29 mouse cellular contexts compared by ENCODE assay signal in genomic region chr9:72418443-72418842, GRCm38 (mm10). TPM values are rescaled to one million over a fixed set of nuclear protein-coding genes. Genes with fewer than 3 reads are reported as not detected.
A peak's percentile ranks its signal among the peaks of the same experiment; 100 is the strongest.
DNase-seq lines count a peak whose midpoint lies in the region; ATAC-seq lines count a peak whose summit lies in the region.
"Had no signal": no experiment of that assay in that cellular context is flagged by ENCODE, and none has a peak within 500 bp of the region (broad histone marks: within the 10 kb centered on the region; RNA-seq: fewer than 3 reads in every experiment).

No protein-coding gene starts in this region.

- H3K4me1 ChIP-seq in liver, embryonic 12.5 days: peaks cover 44% of the 10 kb centered on the region
- H3K4me1 ChIP-seq in liver, embryonic 15.5 days (replicated peaks): peaks cover 47% of the 10 kb centered on the region

- peak; percentile 43; the same call in 1 of the 2 replicates for ATAC-seq in liver, embryonic 12.5 days
- ATAC-seq in liver, embryonic 15.5 days (ENCODE audit: insufficient read depth): peak; percentile 36; the same call in 1 of the 2 replicates
- ATAC-seq: activated CD4-positive, CD25-positive, alpha-beta regulatory T cell, adult 4 months; CD4-positive, CD25-positive, alpha-beta regulatory T cell, adult 4 months; forebrain, embryonic 14.5 days; Patski had no signal

- peak overlapping the region; percentile 32; the same call in 1 of the 2 replicates for H3K27ac ChIP-seq in liver, embryonic 12.5 days
- H3K27ac ChIP-seq in liver, embryonic 15.5 days (replicated peaks): peak overlapping the region; percentile 68
- H3K27ac ChIP-seq: embryonic facial prominence, embryonic 13.5 days; embryonic facial prominence, embryonic 15.5 days; forebrain, embryonic 10.5 days; forebrain, embryonic 12.5 days had no signal

- no peak overlapping the region for H3K4me2 ChIP-seq in liver, embryonic 12.5 days
- H3K4me2 ChIP-seq in liver, embryonic 15.5 days: no peak overlapping the region
- H3K4me2 ChIP-seq: embryonic facial prominence, embryonic 13.5 days; embryonic facial prominence, embryonic 15.5 days; forebrain, embryonic 12.5 days had no signal

- WGBS in liver, embryonic 12.5 days (ENCODE audit: insufficient replicate concordance): 53% methylated on average over 3 of the region's 3 CpGs
- 52% methylated on average over 3 of the region's 3 CpGs for WGBS in liver, embryonic 15.5 days (ENCODE audit: insufficient replicate concordance)

- no peaks in the 10 kb centered on the region for H3K27me3 ChIP-seq in liver, embryonic 12.5 days (replicated peaks)
- H3K27me3 ChIP-seq in liver, embryonic 15.5 days: no peaks in the 10 kb centered on the region
- H3K27me3 ChIP-seq: CH12.LX; embryonic facial prominence, embryonic 13.5 days; embryonic facial prominence, embryonic 15.5 days; Patski had no signal

- intact Hi-C loops in heart, postnatal 25 days (cut with DNase I): no loop called here

- no peak overlapping the region for H3K4me3 ChIP-seq in liver, embryonic 12.5 days
- H3K4me3 ChIP-seq in liver, embryonic 15.5 days (replicated peaks): no peak overlapping the region
- H3K4me3 ChIP-seq: embryonic facial prominence, embryonic 13.5 days; embryonic facial prominence, embryonic 15.5 days; erythroblast, embryonic 14.5 days; forebrain, embryonic 10.5 days; forebrain, embryonic 12.5 days had no signal

- H3K9ac ChIP-seq in liver, embryonic 12.5 days: no peak overlapping the region
- H3K9ac ChIP-seq in liver, embryonic 15.5 days: no peak overlapping the region
- H3K9ac ChIP-seq: embryonic facial prominence, embryonic 13.5 days; embryonic facial prominence, embryonic 15.5 days; forebrain, embryonic 12.5 days had no signal

- DNase-seq in heart, adult 11 months: peak; percentile 60
- no peak for DNase-seq in heart, adult 18-20 months
- DNase-seq in liver: no peak
- no peak for DNase-seq in heart, postnatal 25 days (ENCODE audit: low spot score)
- no peak for DNase-seq in thymus, adult 18-20 months
- DNase-seq: adrenal gland, adult 2 months; adrenal gland, postnatal 10 days; adrenal gland, postnatal 25 days; B cell, adult 2 months; cerebellum, adult 11 months; cerebellum, adult 18-20 months; cerebellum, adult 8-10 months; cerebellum, adult 9-11 months; cerebellum, postnatal 14 days; cerebellum, postnatal 36 days; embryo, embryonic 11 days had no signal

- H3K36me3 ChIP-seq in liver, embryonic 12.5 days: no peaks in the 10 kb centered on the region
- H3K36me3 ChIP-seq in liver, embryonic 15.5 days (replicated peaks): no peaks in the 10 kb centered on the region
- H3K36me3 ChIP-seq: embryonic facial prominence, embryonic 13.5 days; embryonic facial prominence, embryonic 15.5 days; forebrain, embryonic 10.5 days; forebrain, embryonic 12.5 days; G1E had no signal

- 0 out of 2 replicates have a peak, but pooled peaks cover 4% of the 10 kb centered on the region for H3K9me3 ChIP-seq in liver, embryonic 12.5 days (replicated peaks)
- H3K9me3 ChIP-seq in liver, embryonic 15.5 days (replicated peaks): no peaks in the 10 kb centered on the region
- H3K9me3 ChIP-seq: embryonic facial prominence, embryonic 13.5 days; embryonic facial prominence, embryonic 15.5 days; forebrain, embryonic 10.5 days; forebrain, embryonic 12.5 days; G1E had no signal

RNA-seq across cellular contexts. Expression of gene Mns1, which starts 19.4 kb away (rescaled TPM):
- under 1 TPM; 0.05 to 0.23 TPM for total RNA-seq in heart, adult 18-20 months (2021)
- 119 and 123 TPM in 2 replicates for polyA plus RNA-seq in liver, embryonic 12.5 days (2016; fragmentation: Nextera tagmentation; extraction: Ambion mirVana)
- 78.9 and 85.1 TPM in 2 replicates for polyA plus RNA-seq in liver, embryonic 15.5 days (2015; fragmentation: Nextera tagmentation; extraction: Ambion mirVana)
- under 1 TPM; 0.11 to 0.13 TPM for total RNA-seq in heart, postnatal 25 days (2021)
